Mouse (Mus musculus): Measurements from ENCODE around the gene Rrnad1.

Rrnad1 gene

DNA sequence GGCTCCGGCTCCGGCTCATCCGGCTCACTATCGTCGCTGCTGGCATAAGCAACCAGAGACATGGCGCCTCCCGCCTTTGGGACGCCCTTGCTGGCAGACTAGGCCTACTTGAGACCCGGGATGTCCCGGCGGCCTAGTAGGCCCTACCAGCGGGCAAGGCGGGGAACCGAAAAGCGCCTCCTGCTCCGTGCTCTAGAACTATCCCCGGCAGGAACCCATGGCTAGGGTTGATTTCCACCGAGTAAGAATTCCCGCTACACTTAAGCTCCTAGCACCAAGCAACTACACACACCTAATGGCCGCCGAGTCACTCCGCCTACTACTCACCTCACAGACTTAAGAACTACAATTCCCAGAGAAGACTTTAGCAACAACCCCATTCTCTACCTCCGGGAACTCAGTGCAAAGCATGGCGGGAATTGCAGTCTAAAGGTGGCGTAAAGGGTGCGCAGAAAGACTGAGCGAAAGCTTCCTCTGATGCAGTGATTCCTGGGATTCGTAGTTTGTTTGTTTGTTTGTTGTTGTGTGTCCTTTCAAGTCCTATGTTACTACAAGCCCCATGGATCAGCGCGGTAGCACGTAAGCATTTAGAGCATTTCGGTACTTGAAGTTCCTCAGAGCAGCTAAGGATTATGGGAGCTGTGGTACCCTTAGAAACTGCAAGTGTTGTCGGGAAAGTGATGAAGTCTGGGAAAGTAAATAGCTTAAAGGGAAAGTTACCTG is 45.1 kb downstream of the Rrnad1 start, which contains the start of gene Prcc:
Prcc (minus strand) TSS at position 328 of the 723 bp plus-strand sequence.
- DNase-seq (ENCODE audit: low spot score in 2 of 2), result peak; percentile 87 to 88

DNA sequence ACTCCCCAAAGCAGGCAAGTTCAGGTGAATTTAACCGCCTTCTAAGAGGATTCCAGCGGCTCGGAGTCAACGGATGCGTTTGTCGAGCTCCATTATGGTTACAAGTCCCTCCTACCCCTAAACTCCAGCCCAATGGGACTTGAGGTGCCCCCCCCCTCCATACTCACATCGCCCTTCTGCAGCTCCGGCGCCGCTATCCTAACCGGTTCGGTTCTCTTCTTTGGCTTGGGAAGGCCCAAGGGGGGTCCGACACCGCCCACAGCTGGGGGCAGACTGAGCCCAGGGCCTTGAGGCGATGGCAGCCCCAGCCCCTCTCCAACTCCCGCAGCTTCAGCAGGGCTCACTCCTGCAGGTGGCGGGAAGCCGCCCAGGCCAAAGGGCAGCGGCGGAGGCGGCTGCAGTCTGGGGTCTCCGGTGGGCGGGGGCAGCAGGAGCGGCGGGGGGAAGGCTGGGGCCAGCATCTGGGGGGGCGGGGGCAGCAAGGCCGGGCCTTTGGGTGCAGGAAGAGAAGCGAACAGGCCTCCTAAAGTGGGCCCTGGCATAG is 45.7 kb downstream of the Rrnad1 start:
- DNase-seq (ENCODE audit: low spot score in 2 of 2), result peak; percentile 51 to 77

DNA sequence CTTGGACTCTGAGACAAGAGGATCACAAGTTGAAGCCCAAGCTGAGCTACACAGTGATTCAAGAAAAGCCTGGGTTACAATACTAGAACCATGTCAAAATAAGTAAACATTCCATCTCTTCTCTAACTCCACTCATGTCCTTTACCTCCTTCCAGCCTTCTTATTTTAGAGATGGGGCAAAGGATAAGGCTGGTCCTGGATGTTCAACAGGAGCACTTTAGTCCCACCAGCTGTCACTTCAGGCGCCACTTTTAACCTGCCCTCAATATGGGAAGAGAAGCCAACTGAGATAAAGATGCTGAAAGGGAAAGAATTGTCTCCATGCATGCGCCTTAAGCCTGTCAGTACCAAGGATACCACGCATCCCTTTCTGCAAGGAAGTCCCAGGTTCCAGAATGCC is 46.2 kb downstream of the Rrnad1 start:
- no peak for DNase-seq (ENCODE audit: low spot score in 2 of 2)

DNA sequence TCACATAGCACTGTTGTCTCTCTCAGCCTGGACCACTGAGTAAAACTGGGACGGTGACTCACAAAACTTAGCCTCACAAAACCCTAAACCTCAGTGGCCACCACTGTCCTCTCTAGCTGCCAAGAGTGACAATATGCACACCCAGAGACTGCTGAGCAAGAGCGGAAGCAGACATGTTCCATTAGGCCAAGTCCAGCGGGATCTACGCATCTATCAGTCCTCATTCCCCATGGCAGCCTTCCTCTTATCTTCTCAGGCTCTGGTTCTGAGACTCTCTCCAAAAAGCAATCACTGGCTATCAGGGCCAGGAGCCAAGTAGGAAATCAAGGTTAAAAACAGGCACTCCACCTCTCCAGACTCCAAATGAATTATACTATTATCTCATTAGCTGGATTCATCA is 52.8 kb downstream of the Rrnad1 start:
- DNase-seq (ENCODE audit: low spot score in 2 of 2), result no peak

Data from spleen, postnatal 4 days (tissue).